Mouse (Mus musculus): Measurements from ENCODE around the gene Pla2g10.
A peak's percentile ranks its signal among the peaks of the same experiment; 100 is the strongest.
"Not testable (repeated sequence)": the region's sequence is repeated elsewhere in the genome, so short reads cannot be mapped to it uniquely, and the experiment has no call there.

Pla2g10 gene

DNA sequence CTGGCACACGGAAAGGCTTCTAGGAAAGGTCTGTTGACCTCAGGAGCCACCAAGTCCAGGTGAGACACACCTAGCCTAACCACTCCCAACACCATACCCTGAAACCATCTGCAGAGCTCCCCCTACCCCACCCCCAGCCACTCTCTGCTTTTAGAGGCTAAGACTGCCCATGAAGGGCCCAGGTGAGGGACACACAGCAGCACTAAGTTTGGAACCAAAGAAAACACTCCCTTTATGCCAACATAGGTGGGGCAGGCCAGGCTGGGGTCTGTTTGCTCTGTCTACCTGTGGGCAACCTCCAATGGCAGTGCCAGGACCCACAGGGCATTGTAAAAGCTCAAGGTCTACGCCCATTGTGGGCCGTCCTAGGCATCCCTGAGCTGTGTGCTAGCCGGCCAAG lies 1.4 kb downstream of the Pla2g10 start:
- DNase-seq (ENCODE audit: low read depth) = no peak

DNA sequence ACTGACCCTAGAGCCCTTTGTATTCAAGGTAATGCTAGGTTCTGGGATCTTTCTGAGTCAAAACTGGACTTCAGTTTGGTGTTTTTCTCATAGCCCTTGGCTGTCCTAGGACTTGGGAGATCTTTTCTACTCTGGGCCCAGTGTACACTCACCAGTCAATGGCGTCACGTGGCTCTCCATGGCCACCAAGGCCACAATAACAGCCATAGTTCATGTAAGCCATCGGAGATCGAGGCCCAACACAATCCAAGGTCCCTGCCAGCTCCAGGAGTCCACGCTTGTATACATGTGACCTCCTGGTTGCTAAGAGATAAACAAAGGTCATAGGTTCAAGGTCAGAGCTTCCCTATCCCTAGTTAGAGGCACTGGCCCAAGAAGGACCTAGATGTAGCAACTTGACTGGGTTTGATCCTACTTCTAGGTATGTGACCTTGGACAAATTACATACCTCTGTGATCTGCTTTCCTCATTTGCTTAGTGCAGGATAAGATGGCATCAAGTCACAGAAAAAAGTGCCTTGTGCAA lies 2.9 kb downstream of the Pla2g10 start:
- no peak for DNase-seq (ENCODE audit: low read depth)

DNA sequence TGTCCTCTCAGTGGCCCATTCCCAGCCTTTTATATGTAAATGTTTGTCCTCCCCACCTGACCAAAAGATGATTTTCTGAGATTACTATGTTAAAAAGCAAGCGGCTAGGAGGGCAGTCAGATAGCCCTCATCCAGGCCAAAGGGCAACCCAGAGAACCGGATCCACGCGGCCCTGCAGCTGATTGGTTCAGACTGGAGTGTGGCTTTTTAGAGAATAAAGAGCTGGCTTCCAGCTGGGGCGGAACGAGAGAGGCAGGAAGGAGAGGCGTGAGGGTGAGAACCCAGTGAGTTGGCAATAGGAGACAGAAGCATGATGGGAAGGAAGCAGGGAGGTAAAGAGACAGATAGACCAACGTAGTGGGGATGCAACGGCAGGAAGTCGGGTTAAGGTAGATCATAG lies 7.8 kb downstream of the Pla2g10 start:
- DNase-seq (ENCODE audit: low read depth) = no peak

DNA sequence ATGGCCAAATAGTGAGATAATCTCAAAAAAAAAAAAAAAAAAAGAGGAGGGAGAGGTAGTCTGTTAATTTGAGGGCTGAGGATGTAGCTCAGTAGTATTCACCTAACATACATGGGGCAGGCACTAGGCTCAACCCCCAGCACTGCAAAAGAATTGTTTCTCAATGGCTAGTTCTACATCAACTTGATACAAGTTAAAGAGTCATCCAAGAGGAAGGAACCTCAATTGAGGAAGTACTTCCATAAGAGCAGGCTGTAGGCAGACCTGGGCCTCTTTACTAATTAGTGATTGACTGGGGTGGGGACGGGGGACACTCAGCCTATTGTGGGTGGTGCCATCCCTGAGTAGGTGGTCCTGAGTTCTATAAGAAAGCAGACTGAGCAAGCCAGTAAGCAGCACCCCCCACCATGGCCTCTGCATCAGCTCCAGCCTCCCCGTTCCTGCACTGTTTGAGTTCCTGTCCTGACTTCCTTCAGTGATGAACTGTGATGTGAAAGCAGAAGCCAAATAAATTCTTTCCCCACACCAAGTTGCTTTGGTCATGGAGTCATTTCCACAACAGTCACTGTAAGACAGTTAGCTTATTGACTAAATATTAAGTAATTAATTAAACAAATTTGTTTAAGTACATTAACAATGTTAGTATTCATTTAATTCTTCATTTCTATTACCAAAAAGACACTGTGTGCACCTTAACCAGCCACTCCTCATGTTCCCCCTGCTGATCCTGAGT lies 13.8 kb downstream of the Pla2g10 start:
- DNase-seq (ENCODE audit: low read depth) = no peak

DNA sequence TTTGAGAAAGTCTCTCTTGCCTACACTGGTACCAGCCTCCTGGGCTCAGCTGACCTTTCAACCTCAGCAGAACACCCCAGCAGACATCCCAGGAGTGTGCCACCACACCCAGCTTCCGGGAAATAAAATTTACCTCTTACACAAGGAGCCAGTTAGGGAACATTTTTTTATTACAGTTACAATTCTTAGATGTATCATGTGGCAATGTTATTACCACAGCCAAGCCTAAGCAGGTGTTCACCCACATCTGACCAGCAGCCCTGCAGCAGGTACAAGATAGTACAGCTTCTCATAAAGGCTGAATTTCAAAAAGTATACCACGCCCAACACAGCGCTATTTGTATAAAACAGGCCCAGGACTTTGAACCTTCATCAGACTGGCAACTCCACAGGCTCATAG lies 15.9 kb downstream of the Pla2g10 start:
- DNase-seq (ENCODE audit: low read depth) = no peak

DNA sequence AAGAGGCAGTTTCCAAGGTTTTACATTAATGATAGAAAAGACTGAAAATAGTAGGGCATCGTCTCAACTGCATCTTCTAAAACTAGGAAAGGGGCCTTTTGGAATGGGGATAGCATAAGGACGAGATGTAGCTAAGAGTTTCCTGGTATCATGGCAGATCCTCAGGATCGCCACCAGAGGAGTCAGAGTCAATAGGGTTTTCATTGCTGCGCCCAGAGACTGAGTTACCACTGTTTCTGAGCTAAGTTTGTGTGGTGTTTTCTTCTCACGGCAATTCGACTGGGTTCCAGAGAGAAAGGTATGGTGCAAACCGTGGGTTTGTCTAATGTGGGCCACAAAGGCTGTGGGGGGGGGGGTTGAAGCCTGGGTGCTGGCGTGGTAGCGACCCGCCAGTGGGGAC lies 26.1 kb downstream of the Pla2g10 start:
- DNase-seq (ENCODE audit: low read depth) = no peak

DNA sequence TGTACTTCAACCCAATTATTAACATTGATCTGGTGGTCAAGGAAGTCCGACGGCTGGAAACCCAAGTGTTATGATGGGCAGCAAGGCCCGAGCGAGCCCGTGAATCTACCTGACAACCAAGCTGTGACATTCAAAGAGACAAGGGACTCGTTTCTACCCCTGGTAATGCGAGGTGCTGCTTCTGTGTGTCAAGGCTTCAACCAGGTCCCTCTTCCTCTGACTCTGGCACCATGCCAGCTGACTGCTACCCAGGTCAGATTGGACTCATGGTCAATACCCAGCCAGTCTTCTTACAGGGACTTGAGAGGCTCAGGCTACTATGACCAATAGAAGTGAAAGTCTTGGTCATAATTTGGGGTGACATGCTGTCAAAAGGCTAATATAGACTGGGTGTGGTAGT lies 28.6 kb downstream of the Pla2g10 start:
- DNase-seq (ENCODE audit: low read depth) = no peak

DNA sequence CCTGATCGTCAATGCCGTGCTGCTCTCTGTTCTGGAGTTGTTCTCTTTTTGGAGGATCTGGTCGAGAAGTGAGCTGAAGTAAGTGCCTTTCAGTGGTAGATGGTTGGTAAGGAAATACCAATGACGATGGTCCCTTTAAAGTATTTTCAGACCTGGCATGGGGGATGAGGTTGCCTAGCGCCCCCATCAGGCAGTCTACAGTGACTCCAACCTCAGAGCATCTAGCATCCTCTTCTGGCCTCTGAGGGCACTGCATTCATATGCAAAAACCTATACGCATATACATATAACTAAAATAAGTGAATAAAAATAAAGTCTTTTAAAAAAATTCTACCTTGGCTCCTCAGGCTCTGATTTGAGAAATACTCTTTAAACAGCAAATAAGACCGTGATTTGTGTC lies 31.8 kb downstream of the Pla2g10 start:
- no peak for DNase-seq (ENCODE audit: low read depth)

DNA sequence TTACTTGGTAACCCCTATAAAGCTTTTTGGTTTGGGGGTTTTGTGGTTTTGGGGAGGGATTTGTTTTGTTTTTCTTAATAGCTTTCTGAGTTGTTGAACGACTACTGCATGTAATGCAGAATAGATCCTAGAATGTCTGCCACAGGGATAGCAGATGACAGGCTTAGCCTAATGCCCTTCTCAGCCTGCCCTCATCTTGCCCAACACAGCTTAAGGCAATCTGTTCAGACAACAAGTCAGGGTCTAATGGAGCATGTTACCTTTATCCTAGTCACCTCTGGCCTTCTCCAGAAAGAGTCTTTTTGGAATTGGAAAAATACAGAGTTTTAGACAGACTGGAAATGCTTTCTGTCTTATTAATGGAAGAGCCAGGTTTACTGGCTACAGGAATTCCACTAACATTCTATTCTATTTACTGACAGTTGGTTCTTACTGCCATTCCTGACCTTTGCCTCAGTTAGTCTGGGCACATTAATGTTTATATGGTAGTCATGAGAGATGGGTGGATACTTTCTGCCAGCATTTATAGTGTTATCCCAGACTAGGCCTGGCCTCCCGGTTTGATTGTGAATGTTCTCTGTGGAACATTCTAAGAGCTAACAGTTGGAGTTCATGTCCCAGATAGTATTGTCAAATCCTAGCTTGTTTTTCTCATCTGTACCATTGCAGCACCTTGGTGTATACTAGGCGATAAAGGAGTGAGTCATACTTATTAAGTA lies 52.0 kb downstream of the Pla2g10 start:
- no peak for DNase-seq (ENCODE audit: low read depth)

DNA sequence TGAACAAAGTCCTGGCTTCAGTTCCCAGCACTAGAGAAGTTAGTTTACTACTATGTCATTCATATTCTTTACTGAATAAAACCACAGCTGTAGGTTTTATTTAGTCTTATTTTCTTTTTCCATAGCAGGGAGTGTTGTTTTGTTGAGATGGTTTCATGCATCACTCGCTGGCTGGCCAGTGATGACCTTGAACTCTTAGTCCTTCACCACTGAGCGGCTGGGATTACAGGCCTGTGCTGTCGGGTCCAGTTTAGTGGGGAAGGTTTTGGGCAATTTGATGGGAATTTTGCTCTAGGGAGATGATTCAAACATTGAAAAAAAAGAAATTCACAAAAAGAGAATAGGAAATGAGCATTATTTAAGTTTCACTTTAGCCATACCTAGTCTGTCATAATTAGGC lies 56.3 kb downstream of the Pla2g10 start:
- DNase-seq (ENCODE audit: low read depth) = no peak

DNA sequence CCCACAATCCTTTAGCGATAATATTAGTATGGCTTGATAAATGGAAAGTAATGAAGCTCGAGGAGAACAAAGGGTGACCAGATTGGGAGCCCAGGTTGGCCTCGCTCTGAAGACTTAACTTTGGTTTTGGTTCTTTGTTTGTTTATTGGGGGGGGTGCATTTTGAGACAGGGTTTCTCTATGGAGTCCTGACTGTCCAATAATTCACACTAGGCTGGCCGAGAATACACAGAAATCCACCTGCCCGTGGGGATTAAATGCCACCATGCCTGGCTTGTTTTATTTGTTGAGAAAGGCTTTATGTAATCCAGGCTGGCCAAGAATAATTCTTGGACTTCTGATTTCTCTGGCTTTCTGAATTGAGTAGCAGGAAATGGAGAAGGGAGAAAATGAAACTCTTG lies 57.7 kb downstream of the Pla2g10 start:
- no peak for DNase-seq (ENCODE audit: low read depth)

DNA sequence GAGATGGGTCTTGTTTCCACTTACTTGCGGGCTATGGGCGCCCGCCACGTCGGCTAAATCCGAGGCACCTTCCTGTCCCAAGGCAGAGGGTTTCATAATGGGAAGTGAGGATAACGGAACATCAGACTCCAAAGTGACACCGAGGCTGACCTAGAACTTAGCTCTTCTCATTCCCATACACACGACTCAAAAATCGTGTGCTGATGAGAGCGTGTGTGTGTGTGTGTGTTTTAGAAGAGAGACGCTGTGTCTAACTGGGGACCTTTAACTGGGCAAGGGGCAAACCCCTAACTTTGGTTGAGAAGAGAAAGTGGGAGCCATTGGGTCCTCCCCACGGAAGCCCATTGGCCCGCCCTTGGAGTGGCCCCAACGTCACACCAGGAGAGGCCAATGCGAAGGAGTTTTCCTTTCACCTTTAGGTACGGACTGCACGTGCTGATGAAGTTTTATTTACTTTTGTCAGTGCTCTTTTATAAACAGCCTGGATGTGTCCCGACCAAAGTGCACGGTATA lies 58.3 kb downstream of the Pla2g10 start:
- DNase-seq (ENCODE audit: low read depth) = no peak

DNA sequence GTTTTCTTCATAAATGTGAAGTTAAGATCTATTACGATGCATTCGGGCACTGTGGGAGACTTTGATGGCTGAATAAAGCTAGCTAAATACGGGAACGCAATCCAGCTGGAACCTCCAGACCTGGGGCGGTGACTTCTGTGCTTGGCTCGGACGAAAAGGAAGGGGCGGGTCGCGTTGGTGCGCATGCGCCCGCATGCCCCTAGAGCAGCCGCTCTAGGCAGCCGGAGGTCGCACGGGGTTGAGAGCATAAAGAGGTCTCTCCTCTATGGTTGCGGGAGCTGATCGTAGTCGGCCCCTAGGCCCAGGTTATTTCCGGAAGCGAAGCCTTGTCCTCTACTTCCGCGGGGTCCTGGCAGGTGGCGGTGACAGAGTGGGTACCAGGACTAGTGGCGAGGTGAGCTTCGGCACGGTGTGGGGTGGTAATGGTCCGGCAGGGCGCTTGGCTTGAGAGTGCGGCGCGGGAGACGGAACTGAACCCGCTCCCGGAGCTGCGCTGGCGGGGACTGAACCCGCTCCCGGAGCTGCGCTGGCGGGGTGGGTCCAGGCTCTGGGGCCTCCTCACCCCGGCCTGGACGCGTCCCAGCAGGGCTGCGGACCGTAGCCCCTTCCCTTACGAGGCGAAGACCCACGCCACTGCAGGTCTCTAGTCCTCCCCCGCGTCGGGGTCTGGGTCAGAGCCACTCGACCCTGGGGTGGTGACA lies 58.9 kb downstream of the Pla2g10 start, which contains the start of the genes Bfar and 3110001I22Rik:
Gene Bfar, plus strand, starts transcription at position 174 of the 701 bp plus-strand sequence.
Gene 3110001I22Rik, plus strand, starts transcription at position 245 of the 701 bp plus-strand sequence.
- DNase-seq (ENCODE audit: low read depth) = peak; percentile 87

DNA sequence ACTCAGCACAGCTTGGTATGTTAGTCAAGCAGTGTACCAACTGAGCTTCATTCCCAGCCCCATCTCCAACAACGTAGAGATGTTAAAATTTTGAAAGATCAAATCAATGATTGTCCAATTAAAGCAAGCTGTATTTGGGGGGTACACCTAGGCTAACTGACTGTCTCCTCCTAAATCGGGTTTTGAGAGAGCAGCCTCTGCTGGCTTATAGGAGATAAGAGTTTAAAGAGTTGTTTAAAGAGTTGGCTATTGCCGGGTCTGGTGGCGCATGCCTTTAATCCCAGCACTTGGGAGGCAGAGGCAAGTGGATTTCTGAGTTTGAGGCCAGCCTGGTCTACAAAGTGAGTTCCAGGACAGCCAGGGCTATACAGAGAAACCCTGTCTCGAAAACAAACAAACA lies 59.9 kb downstream of the Pla2g10 start:
- not testable (repeated sequence) for DNase-seq (ENCODE audit: low read depth)

DNA sequence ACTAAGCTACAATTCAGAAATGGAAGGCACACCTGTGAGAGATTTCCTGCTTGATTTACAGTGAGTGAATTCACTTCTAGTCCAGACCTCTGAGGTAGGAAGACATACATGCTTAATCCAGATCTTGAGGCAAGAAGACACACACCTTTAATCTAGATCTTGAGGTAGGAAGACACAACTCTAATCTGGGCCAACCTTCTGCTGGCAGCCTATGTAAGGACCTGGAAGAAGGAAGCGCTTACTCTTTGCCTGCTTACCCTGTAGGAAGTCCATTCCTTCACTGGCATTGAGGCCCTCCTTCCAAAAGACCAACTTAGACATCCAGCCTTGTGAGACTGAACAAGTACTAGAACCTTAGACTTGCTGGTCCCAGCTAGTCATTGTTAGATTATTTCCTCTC lies 61.5 kb downstream of the Pla2g10 start:
- no peak for DNase-seq (ENCODE audit: low read depth)

DNA sequence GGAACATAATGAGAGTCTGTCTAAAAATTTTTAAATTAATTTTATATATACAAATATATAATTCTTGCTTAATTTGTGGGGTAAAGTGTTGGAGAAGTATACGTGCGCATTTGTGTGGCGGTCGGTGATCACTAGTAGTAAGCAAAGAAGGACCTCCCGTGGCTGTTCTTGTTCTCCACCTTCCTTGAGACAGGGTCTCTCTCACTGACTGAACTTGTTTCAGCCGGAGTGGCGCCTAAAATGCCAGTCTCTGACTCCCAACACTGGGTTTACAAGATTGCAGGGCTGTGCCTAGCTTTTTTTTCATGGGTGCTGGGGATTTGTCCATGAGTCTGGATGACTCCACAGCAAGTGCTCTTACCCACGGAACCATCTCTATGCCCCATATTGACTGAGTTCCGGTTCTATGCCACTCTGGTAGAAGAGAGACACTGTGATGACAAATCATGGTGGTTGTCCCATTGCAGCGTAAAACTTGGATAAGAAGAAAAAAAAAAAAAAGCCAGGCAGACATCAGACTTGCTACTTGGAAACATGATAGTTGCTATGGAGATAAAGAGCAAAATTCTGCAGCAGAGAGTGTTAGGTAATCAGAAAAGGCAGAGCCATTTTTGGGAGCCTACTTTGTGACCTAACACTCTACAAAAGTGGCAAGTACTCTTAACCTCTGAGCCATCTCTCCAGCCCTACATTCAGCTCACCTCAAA lies 62.2 kb downstream of the Pla2g10 start:
- DNase-seq (ENCODE audit: low read depth) = no peak

DNA sequence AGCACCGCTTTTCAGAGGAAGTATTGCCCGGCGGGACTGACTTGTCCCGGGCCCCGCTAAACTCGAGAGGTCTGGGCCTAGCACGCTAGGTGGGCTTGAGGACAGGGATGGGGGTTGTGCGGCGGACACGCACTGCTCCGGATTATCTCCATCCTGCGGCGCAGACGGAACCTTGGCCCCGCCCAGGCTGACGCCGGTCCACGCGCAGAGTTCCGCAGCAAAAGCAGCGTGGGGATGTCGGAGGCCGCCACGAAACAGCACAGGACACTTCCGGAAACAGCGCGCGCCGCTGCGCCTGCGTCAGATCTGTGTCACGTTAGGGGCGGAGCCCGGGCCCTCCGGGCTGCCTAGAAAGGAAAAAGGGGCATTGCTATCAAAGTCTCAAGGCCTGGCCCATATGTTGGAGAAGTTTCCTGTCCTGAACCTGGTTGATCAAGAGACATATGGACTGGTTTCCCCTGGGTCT lies 62.9 kb downstream of the Pla2g10 start, which contains the start of gene Parn:
Gene Parn, minus strand, starts transcription at position 293 of the 466 bp plus-strand sequence.
- peak; percentile 77 for DNase-seq (ENCODE audit: low read depth)

Measured in fibroblast of lung, adult 2 months (primary cell).